Mouse (Mus musculus): ENCODE measurements around the gene Car11. TPM values are rescaled to one million over a fixed set of nuclear protein-coding genes. Genes with fewer than 3 reads are reported as not detected.

Gene Car11
- total RNA-seq, 2 experiments from 2014 or later = 121 to 131 TPM

DNA sequence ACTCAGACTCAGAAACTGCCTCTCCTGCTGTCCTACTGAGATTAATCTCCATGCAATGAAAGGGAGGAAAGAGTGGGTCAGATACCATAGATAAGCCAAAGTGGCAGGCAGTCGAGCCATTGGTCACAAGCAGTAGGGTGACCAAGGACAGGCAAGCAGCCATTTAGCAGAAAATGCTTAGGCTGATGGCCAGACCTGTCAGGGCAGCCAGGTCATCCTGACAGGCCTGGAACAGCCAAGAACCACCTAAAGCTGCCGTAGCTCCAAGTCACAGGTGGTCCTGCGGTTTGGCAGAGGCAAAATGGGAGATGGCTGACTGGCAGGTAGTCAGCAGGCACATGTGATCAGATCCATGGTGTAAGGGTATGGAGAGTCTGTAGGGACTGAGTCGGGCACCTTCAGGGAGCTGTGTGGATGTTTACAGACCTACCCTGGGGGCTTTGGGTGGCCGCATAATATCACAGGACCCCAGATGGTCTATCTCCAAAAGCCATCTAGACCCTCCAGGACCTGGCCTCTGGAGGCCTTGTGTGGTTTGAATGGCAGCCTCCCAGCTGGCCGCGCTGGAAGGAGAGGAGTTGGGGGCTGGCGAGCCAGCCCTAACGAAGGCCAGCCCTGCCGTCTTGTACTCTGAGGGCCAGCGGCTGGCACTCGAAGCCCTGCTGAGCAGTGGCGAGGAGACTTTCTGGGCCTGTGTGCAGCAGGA, 22.2 kb downstream of the Car11 start:
- peak in 1 of 2 experiments; percentile 36 for DNase-seq (ENCODE audit: low spot score in 2 of 2)

DNA sequence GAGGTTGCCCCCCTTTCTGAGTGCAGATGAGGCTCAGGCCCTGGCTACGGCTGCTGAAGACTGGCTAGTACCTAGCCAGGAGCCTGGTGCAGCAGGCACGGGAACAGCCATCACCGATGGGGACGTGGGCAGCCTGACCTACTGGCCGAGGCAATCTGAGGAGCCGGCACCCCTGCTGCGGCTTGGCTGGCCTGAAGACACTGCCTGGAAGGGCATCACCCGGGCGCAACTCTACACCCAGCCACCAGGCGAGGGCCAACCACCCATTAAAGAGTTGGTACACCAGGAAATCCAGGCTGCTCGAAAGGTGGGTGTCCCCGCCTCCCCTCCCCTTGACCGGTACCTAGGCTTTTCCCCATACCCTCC, 22.7 kb downstream of the Car11 start:
- no peak for DNase-seq (ENCODE audit: low spot score in 2 of 2)

DNA sequence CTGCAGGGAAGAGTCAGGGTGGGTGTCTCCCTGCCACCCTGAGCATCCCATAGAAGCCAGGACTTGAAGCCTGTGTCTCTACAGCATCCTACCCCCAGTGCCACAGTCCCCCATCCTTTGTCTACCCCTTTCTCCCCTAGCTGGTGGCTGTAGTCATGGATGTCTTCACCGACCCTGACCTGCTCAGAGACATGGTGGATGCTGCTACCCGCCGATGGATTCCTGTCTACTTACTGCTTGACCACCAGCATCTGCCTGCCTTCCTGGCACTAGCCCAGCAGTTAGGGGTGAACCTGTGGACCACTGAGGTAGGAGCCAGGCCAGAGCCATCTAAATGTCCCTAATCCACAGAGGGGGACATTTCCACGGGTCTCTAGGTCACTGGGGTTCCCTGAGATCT, 23.7 kb downstream of the Car11 start:
- no peak for DNase-seq (ENCODE audit: low spot score in 2 of 2)

DNA sequence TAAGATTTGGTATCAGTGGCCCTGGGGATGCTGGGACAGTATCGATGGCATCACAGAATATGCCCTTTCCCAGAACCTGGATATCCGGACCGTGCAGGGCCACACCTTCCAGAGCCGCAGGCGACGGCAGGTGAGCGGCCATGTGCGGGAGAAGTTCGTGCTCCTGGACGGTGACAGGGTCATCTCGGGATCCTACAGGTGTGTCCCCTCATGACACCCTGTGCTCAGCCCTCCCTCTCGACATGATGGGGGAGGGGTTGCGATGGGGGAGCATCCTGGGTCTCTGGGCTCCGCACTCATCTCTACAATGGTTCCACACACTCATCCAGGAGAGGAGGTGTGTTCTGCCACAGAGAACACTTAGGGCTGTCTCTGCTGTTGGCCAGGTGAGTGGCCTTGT, 24.1 kb downstream of the Car11 start:
- no peak for DNase-seq (ENCODE audit: low spot score in 2 of 2)

DNA sequence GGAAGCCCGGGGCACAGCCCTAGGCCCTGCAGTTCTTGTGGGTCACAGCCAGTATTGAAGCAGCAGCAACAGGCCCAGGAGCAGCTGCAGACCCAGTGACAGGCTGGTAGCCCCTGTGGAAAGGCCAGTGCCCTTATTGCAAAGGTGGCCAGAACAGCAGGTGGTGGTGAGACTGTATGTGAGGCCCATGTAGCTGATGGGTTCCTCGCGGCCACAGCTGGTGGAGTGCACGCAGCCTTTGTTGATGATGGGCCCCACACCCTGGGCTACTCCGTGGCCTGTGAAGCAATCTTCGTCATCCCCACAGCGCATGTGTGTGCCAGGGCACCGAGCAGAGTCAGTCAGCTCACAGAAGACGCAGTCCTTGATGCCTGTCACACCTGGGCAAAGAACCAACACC, 25.5 kb downstream of the Car11 start:
- DNase-seq (ENCODE audit: low spot score in 2 of 2) = no peak

DNA sequence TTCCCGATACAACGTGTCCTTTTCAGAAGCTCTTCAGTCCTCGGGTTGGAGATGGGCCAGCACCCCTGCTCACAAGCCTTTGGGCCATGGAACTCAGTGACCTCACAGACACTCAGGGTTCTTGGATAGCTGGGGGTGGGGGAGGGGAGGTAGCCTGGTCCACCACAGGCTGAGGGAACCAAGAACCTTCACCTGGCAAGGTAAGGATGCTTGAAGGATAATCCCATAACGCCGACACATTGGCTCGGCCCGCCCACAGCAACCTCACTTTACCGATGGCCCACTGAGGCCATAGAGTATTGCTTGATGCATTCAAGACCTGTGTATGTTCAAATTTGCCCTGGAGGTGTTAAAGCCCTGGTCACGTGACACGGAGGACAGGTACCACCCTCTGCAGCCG, 26.1 kb downstream of the Car11 start, which contains the start of gene Spaca4:
Gene Spaca4, minus strand, starts transcription at position 101 of the 400 bp plus-strand sequence.
- no peak for DNase-seq (ENCODE audit: low spot score in 2 of 2)

DNA sequence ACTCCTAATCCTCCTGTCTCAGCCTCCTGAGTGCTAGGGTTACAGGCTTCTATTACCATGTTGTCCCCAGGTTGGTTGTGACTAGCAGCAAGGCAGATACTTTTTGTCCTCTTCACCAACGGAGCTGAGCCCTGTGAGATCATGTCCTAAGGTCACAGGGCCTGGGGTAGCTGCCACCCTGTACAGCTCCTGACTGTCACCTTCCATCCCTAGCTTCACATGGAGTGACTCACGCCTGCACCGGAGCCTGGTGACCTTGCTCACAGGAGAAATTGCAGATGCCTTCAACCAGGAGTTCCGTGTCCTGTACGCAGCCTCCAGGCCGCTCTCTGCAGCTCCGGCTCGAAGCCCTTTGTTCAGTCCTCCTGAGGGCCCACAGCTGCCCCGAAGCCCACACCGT, 26.8 kb downstream of the Car11 start:
- DNase-seq (ENCODE audit: low spot score in 2 of 2) = no peak

DNA sequence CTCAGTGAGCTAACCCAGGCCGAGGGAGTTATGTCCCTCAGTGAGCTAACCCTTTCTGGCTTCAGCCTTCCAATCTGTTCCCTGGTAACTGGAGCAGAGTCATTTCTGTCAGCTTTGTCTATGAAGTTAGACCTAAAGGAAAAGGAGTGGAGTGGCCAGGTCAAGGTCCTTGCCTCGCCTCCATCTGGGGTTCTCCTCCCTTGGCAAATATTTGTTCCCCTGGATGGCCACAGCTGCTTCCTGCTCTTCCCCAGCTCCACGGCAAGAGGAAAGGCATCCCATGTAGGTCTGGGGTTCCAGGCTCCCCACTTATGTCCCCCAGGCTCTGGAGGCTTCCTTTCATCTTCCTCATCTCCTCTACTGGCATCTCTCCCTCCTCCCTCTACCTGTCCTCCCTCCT, 28.0 kb downstream of the Car11 start:
- DNase-seq (ENCODE audit: low spot score in 2 of 2) = no peak

DNA sequence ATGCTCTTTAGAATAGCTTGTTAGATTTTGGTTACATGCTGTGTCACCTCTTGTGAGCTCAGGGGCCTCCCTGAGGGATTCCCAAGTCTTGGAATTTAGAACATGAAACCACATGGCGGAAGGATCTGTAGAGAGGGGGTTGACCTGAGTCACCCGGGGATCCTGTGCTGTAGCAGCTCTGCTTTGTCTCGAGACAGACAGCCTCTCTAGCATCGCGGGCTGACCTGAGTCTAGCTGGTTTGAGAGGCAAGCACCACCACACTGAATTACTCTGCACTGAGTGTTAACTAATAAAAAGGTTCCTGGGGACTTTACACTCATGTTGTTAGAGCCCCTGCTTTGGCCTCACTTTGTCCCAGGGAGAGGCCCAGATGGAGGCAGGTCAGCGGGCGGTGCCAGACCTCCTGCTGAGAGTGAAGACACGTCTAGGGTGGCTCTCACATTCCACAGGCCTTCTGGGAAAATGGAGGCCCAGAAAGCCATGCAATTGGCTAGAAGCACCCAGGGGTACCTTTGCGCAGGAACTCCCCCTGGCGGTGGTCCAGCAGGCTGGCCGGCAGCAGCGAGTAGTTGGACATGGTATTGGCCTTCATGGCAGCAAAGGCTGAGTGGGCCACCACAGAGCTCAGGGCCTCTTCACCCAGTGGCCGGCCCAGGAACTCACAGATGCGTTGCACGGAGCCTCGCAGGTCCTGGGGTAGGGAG, 31.2 kb downstream of the Car11 start:
- DNase-seq (ENCODE audit: low spot score in 2 of 2) = no peak

DNA sequence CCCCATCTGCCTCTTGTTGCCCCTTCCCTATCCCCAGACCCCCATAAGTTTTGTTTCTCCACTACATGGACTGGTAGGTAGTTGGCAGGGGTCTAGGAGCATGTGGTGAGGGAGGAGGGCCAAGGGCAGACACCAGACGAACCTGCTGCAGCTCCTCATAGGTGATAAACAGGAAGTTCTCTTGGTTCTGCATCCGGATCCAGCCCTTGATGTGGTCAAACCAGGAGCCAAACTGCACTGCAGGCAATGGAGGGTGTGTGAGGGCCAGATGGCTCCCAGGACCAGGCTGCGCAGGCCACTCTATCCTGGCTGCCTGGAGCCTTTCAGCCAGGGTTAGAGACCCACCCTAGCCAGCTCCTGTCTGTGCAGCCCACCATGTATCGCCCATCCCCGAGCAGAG, 33.8 kb downstream of the Car11 start:
- no peak for DNase-seq (ENCODE audit: low spot score in 2 of 2)

DNA sequence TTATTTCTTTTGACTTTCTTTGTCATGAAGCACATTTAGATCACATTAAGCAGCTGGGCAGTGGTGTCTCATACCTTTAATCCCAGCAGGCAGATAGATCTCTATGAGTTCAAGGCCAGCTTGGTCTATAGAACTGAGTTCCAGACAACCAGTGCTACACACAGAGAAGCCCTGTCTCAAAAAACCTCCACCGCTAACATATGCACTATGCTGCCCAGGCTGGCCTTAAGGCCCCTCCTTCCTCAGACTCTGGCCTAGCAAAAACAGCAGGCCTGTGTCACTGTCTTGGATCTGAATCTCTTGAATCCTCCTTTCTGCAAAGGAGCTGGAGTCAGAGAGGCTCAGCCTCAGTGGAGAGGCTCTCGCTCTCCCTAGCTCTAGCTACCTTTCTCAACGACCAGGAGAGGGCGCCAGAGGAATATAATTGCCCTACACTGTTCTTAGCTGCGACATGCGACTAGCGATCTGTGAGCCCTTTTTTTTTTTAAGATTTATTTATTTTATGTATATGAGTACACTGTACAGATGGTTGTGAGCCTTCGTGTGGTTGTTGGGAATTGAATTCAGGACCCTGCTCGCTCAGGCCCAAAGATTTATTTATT, 39.6 kb downstream of the Car11 start:
- DNase-seq (ENCODE audit: low spot score in 2 of 2) = peak; percentile 89

DNA sequence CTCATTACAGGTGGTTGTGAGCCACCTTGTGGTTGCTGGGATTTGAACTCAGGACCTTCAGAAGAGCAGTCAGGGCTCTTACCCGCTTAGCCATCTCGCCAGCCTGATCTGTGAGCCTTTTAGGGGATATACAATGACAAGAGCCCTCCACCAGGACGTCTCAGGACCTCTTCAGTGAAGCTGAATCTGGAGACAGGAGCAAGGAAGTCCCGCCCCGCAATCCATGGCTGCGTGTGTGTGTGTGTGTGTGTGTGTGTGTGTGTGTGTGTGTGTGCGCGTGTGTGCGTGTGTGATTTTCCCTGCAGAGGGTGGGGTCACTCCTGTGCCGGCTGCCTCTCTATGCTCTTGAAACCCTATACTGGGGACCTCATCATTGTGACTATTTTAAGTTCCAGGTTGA, 40.2 kb downstream of the Car11 start:
- no peak for DNase-seq (ENCODE audit: low spot score in 2 of 2)

DNA sequence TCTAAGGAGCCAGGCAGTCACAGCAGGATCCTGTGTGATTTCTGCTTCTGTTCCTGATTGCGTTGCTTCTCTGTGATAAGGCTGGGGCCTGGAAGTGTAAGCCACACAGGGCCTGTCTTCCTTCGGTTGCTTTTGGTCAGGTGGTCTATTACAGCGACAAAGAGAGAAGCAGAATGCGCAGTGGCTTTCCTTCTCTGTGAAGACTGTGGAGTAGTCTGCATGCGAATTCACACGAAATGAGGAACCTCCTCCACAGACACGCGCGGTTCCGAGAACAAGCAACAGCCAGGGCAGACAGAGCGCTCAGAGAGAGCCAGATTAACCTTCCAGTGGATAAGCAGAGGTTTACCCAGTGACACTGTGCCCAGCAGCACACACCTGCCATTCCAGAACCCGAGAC, 41.7 kb downstream of the Car11 start:
- no peak for DNase-seq (ENCODE audit: low spot score in 2 of 2)

DNA sequence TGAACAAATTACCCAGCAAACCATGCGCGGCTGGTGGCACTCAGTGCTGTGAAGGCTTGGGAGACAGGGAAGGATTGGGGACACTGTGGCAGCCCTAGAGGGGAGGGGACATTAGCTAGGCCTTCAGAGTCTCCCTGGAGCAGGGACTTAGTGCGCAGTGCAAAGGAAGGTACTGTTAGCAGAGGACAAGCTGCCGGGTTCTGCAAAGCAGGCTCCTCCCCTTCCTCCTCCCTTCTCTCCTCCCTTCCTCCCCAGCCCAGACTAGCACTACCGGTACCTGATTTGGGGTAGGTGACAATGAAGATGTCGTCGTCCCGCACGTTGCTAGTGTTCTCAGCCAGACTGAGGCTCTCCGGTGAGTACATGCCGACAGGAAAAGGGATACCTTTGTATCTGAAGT, 42.1 kb downstream of the Car11 start:
- DNase-seq (ENCODE audit: low spot score in 2 of 2) = no peak

DNA sequence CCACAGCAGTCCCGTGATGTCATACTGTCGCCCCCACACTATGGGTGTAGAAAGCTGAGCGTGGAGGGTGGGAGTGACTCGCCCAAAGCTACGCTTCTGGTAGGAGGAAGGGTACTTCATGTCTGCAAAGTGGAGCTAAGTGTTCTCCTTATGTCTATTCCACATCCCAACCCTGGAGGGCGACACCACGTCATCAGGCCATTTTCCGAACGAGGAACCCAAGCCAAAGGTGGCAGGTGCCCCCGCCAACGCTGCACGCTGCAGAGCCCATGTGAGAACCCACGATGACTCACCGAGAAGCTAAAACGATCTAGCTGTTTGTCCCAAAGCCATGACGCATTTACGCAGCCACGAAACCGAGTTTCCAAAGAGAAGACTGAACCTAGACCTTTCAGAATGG, 42.7 kb downstream of the Car11 start:
- peak; percentile 73 to 75 for DNase-seq (ENCODE audit: low spot score in 2 of 2)

DNA sequence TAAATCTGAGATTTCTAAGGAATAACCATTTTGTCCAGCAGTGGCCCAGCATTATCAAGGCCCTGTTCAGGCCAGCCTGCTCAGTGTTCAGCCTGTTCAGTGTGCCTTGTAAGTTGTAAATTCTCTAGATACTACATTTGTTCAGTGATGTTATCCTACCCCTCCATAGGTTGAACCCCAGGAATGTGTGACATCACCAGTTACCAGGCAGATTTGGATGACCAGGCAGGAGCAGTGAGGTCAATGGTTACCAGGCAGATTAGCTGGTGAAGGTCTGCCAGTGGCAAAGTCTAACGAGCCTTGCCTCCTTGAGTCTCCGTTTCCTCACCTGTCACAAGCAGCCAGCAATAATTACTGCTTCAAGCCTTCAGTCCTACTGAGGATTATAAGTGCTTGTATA, 44.7 kb downstream of the Car11 start:
- DNase-seq (ENCODE audit: low spot score in 2 of 2) = peak; percentile 64 to 69

DNA sequence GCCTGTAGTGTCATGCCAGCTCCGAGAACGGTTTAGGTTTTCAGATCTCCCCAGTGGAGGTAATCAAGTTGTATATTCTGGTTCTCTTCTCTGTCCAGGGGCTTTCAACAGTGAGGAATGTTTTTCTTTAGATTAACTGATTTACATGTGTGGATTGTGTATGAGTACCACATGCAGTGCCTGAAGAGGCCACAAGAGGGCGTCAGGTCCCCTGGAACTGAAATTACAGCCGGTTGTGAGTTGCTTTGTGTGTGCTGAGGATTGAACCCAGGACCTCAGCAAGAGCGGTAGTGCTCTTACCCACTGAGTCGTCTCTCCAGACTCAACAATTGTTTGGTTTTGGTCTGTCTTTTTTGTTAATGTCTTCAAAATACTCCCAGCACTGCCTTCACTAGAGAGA, 46.9 kb downstream of the Car11 start:
- no peak for DNase-seq (ENCODE audit: low spot score in 2 of 2)

DNA sequence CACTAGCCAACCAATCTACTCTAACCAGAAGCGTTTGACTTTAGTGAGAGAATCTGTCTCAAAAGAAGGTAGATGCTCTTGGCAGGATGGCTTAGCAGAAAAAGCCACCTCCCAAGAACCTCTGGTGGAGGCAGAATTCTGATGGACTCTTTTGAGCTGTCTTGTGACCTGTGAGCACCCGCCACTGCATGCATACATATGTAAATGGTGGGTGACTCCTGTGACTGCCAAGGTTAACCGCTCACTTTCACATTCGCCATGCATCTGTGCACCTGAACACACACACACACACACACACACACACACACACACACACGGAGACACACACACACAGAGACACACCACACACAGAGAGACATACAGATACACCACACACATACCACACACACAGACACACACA, 47.8 kb downstream of the Car11 start:
- no peak for DNase-seq (ENCODE audit: low spot score in 2 of 2)

DNA sequence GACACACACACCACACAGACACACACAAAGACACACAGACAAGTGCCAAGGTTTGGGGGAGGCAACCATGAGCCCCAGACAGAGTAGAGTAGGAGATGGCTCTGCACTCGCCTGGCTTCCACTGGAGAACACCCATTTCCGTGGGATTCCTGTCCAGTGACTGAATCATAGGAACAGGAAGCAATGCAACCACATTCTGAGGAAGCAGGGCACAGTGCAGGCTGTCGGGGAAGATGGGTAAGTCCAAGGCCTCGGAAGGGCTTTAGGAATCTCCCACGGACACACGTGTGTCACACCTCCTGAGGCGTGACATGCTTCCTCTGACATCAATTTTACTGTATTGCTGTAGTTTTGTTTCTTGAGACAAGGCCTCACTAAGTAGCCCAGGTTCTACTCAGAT, 48.5 kb downstream of the Car11 start:
- no peak for DNase-seq (ENCODE audit: low spot score in 2 of 2)

DNA sequence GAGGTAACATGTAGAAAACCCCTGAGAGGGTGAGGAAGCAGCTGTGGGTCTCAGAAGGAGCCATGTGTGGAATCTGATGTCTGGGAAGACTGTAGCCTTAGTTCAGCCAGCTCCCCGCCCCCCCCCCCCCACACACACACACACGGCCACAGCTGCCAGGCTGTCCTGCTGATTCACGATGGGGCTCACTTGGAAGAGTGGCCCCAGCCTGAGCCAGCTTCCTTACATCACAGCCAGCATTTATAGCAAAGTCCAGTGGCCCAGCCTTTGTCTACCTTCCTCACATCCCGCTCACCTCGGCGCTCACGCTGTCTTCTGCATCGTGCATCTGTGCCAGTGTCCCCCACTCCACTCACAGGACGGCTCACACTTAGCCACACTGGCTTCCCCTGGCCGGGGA, 49.8 kb downstream of the Car11 start:
- no peak for DNase-seq (ENCODE audit: low spot score in 2 of 2)

DNA sequence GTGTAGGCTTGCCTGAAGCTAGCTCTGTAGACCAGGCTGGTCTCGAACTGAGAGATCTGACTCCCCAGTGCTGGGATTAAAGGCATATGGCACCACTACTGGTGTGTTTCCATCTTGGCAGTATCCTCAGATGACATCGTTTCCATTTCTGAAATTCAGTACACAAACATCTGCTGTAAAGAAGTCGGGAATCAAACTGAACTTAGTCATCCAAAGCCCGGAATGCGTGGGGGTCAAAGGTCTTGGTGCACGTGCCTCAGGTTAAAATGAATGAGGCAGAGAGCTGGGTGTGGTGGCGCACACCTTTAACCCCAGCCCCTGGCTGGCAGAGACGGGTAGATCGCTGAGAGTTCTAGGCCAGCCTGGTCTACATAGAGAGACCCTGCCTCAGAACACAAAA, 50.5 kb downstream of the Car11 start:
- DNase-seq (ENCODE audit: low spot score in 2 of 2) = no peak
